Mouse (Mus musculus) embryonic facial prominence, embryonic 11.5 days (tissue): ENCODE data around the gene Dapk2. TPM values are rescaled to one million over a fixed set of nuclear protein-coding genes. Genes with fewer than 3 reads are reported as not detected.

Source experiments
- ATAC-seq: fragments of 200-750 bp; cut with Nextera tagmentation; replicated peaks from 2 replicates; pipeline ENCODE4 v1.8.0; 2017; ENCODE audit warnings: low read depth; ENCODE audit not compliant: insufficient number of reproducible peaks, low FRiP score, low TSS enrichment
- DNase-seq: peaks from one replicate; pipeline ENCODE4 v3.0.0-alpha.2; 2015; ENCODE audit warnings: low spot score
- H3K27ac ChIP-seq: fragments of 300-500 bp; sonication (generic); replicated peaks from 2 replicates; pipeline ENCODE4 v1.5.1; 2014; ENCODE audit warnings: mild to moderate bottlenecking, low read depth, low read length, control low read depth
- H3K27me3 ChIP-seq: fragments of 300-500 bp; sonication (generic); 2 replicates; pipeline ENCODE4 v1.6.1; 2014; ENCODE audit warnings: mild to moderate bottlenecking, low read length, moderate library complexity, mixed read lengths; ENCODE audit not compliant: control insufficient read depth, insufficient read depth
- H3K36me3 ChIP-seq: fragments of 300-500 bp; sonication (generic); replicated peaks from 2 replicates; pipeline ENCODE4 v1.6.1; 2014; ENCODE audit warnings: low read depth, mild to moderate bottlenecking, low read length, moderate library complexity, mixed read lengths; ENCODE audit not compliant: control insufficient read depth, insufficient read depth
- H3K4me1 ChIP-seq: fragments of 300-500 bp; sonication (generic); 2 replicates; pipeline ENCODE4 v1.6.1; 2014; ENCODE audit warnings: low read length, mixed read lengths; ENCODE audit not compliant: control insufficient read depth, insufficient read depth
- H3K4me2 ChIP-seq: fragments of 300-500 bp; sonication (generic); 2 replicates; pipeline ENCODE4 v1.6.1; 2014; ENCODE audit warnings: low read depth, mild to moderate bottlenecking, control low read depth, low read length, moderate library complexity
- H3K4me3 ChIP-seq: fragments of 300-500 bp; sonication (generic); 2 replicates; pipeline ENCODE4 v1.5.1; 2014; ENCODE audit warnings: low read depth, low read length, control low read depth
- H3K9ac ChIP-seq: fragments of 300-500 bp; sonication (generic); replicated peaks from 2 replicates; pipeline ENCODE4 v1.6.1; 2014; ENCODE audit warnings: mild to moderate bottlenecking, control low read depth, low read length
- H3K9me3 ChIP-seq: fragments of 300-500 bp; sonication (generic); replicated peaks from 2 replicates; pipeline ENCODE4 v1.6.1; 2016; ENCODE audit warnings: mild to moderate bottlenecking, low read length, inconsistent platforms, mixed read lengths; ENCODE audit not compliant: control insufficient read depth
- WGBS: fragments of 180-500 bp; shearing (Covaris S2); extraction: QIAGEN DNeasy Blood & Tissue Kit; methylation state at CpG from one replicate; pipeline ENCODE4 v1.1.7; 2014; 5-methylcytosine and 5-hydroxymethylcytosine counted together
- polyA plus RNA-seq: library from polyadenylated mRNA; unstranded; fragments of >200 nt; fragmentation: Nextera tagmentation; extraction: Ambion mirVana; gene quantifications from 2 replicates; pipeline ENCODE4 v1.2.1, GENCODE M21; 2014

The Dapk2 gene
- polyA plus RNA-seq, 1 experiment from 2014 or later = 6.2 TPM

GRCm38 (mm10) chr9:66275267-66275991, 117.4 kb downstream of the Dapk2 start:
- ATAC-seq = 0 out of 2 replicates have a peak, but pooled peaks have one; percentile 9
- Histone ChIP-seq H3K27me3 (no peaks in the 10 kb centered on the region), H3K27ac (no peak overlapping the region), H3K4me1 (no peaks in the 10 kb centered on the region; the same call in 1 of the 2 replicates), H3K9me3 (no peaks in the 10 kb centered on the region), H3K4me3 (no peak overlapping the region), H3K36me3 (no peaks in the 10 kb centered on the region), H3K9ac (peak overlapping the region; percentile 30), H3K4me2 (peak overlapping the region; percentile 23)
- peak; percentile 55 for DNase-seq
- WGBS = 4% methylated on average over 15 of the region's 15 CpGs

- no peak overlapping the region for H3K27ac ChIP-seq
- H3K4me2 ChIP-seq = no peak overlapping the region
- H3K4me3 ChIP-seq = no peak overlapping the region
- no peaks in the 10 kb centered on the region for H3K9me3 ChIP-seq
- no peak overlapping the region for H3K9ac ChIP-seq
- DNase-seq (no peak), ATAC-seq (no peak)
- H3K36me3 ChIP-seq = no peaks in the 10 kb centered on the region
- H3K27me3 ChIP-seq = no peaks in the 10 kb centered on the region
- 30% methylated on average over 4 of the region's 4 CpGs for WGBS
- no peaks in the 10 kb centered on the region; the same call in 1 of the 2 replicates for H3K4me1 ChIP-seq
Measured at GRCm38 (mm10) chr9:66276062-66276461, 118.0 kb downstream of the Dapk2 start.

GRCm38 (mm10) chr9:66276697-66277385, 118.8 kb downstream of the Dapk2 start:
- 0 out of 2 replicates have a peak overlapping the region, but pooled peaks have one; percentile 13 for H3K27ac ChIP-seq
- no peaks in the 10 kb centered on the region for H3K36me3 ChIP-seq
- no peaks in the 10 kb centered on the region for H3K9me3 ChIP-seq
- no peaks in the 10 kb centered on the region; the same call in 1 of the 2 replicates for H3K4me1 ChIP-seq
- H3K4me3 ChIP-seq = no peak overlapping the region
- whole genome bisulfite sequencing = 10% methylated on average over 14 of the region's 14 CpGs
- H3K27me3 ChIP-seq = no peaks in the 10 kb centered on the region
- DNase-seq (peak; percentile 64), ATAC-seq (0 out of 2 replicates have a peak, but pooled peaks have one; percentile 36)
- no peak overlapping the region; the same call in 1 of the 2 replicates for H3K9ac ChIP-seq
- no peak overlapping the region for H3K4me2 ChIP-seq

- ATAC-seq = no peak
- Histone ChIP-seq H3K4me3 (no peak overlapping the region), H3K4me1 (no peaks in the 10 kb centered on the region; the same call in 1 of the 2 replicates), H3K27me3 (no peaks in the 10 kb centered on the region), H3K9me3 (no peaks in the 10 kb centered on the region), H3K36me3 (no peaks in the 10 kb centered on the region), H3K27ac (no peak overlapping the region), H3K4me2 (no peak overlapping the region), H3K9ac (no peak overlapping the region)
- no peak for DNase-seq
Measured at GRCm38 (mm10) chr9:66279647-66280046, 121.6 kb downstream of the Dapk2 start.

- H3K27me3 ChIP-seq = no peaks in the 10 kb centered on the region
- no peak overlapping the region for H3K4me3 ChIP-seq
- no peak for ATAC-seq
- 64% methylated on average over 1 of the region's 1 CpGs for WGBS
- H3K4me2 ChIP-seq = no peak overlapping the region
- no peak overlapping the region for H3K9ac ChIP-seq
- no peak for DNase-seq
- no peaks in the 10 kb centered on the region; the same call in 1 of the 2 replicates for H3K4me1 ChIP-seq
- H3K27ac ChIP-seq = no peak overlapping the region
- H3K36me3 ChIP-seq = no peaks in the 10 kb centered on the region
- H3K9me3 ChIP-seq = no peaks in the 10 kb centered on the region
Measured at GRCm38 (mm10) chr9:66280496-66280895, 122.5 kb downstream of the Dapk2 start.

GRCm38 (mm10) chr9:66281501-66281951, 123.5 kb downstream of the Dapk2 start:
- Histone ChIP-seq H3K36me3 (no peaks in the 10 kb centered on the region), H3K9me3 (no peaks in the 10 kb centered on the region), H3K4me2 (no peak overlapping the region), H3K4me3 (no peak overlapping the region), H3K9ac (no peak overlapping the region), H3K27me3 (no peaks in the 10 kb centered on the region), H3K27ac (no peak overlapping the region), H3K4me1 (no peaks in the 10 kb centered on the region)
- 74% methylated on average over 9 of the region's 9 CpGs for WGBS
- DNase-seq (no peak), ATAC-seq (no peak)

GRCm38 (mm10) chr9:66282582-66282981, 124.6 kb downstream of the Dapk2 start:
- Histone ChIP-seq H3K4me2 (no peak overlapping the region), H3K4me3 (no peak overlapping the region), H3K27me3 (no peaks in the 10 kb centered on the region), H3K4me1 (no peaks in the 10 kb centered on the region), H3K27ac (no peak overlapping the region), H3K36me3 (no peaks in the 10 kb centered on the region), H3K9me3 (no peaks in the 10 kb centered on the region), H3K9ac (no peak overlapping the region)
- 91% methylated on average over 1 of the region's 1 CpGs for WGBS
- ATAC-seq (no peak), DNase-seq (no peak)
